Mouse (Mus musculus) retina, postnatal 7 days (tissue): ENCODE results near the gene Spire2.

Experiments
- DNase-seq: peaks from one replicate; pipeline ENCODE4 v3.0.0-alpha.2; 2012; ENCODE audit warnings: low read depth, low spot score

The Spire2 gene

GRCm38 (mm10) chr8:123333864-123334263, 1.4 kb downstream of the Spire2 start:
- no peak for DNase-seq

- DNase-seq: no peak
Measured at GRCm38 (mm10) chr8:123334467-123334866, 2.0 kb downstream of the Spire2 start.

- no peak for DNase-seq
Measured at GRCm38 (mm10) chr8:123337475-123337874, 5.0 kb downstream of the Spire2 start.

DNA sequence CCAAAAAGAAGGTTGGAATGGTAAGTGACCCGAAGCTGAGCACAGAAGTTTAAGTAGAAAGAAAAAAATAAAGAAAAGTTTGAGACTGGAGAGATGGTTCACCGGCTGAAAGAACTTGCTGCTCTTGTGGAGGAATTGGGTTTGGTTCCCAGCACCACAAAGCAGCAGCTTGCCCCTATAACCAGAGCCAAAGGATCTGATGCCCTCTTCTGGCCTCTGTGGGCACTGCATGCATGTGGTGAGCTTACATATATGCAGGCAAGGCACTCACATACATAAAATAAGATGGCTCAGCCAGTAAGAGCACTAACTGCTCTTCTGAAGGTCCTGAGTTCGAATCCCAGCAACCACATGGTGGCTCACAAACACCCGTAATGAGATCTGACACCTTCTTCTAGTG, 7.6 kb downstream of the Spire2 start:
- no peak for DNase-seq

DNA sequence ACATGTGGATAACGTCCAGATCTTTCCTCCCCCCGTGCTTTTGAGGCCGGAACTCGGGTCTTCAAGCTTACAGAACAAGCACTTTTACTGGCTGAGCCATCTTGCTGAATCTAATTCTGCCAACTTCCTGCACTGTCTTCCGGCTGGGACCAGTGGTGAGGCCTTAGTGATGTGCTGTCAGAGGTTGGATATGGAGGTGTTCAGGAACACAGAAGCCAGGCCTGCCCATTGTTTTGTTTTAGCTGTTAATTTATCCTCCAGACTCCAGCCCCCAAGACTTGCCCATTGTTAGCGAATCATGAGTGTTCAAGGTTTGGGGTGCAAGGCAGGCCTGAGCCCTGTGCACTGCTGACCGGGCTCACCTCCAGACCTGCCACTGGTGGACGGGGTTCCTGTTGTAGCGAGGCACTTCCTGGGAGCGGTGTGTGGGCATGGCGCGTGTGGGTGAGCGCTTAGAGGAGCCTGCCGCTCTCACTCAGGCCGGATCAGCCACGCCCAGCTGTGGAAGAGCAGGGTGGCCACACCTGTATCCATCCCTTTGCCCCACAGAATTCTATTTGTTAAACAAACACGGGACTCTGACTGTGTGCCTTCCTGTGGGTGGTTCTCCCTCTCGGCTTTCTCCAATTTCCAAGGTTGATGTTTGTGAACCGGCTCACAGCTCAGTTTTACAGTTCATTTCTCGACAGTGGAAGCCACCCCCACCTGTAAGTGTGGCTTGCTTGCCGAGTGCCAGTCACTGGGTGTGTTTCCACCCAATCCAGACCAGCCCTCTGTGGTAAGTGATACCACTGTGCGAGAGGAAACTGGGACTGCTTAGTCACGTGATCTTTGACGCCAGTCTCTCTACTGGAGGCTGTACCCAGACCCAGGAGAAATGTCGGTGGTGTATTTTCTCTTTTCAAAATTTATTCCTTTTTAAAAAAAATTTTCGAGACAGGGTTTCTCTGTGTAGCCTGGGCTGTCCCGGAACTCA, 8.8 kb downstream of the Spire2 start:
- DNase-seq: no peak

DNA sequence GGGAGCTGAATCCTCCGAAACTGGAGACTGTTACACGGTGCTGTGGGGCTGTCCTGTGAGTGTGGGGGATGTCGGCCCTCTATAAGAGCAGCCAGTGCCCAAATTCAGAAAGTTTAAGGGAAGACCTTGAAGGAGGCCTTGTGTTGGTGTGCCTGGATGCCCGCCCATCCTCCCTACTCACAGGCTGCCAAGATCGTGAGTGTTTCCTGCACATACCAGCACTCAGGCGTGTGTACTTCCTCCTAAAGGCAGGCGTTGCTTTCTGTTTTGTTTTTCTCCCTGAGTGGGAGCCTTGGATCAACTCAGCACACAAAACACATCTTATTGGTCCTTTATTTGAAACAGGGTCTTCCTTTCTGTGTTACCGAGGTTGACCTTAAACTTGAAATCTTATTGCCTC, 9.7 kb downstream of the Spire2 start:
- no peak for DNase-seq

DNA sequence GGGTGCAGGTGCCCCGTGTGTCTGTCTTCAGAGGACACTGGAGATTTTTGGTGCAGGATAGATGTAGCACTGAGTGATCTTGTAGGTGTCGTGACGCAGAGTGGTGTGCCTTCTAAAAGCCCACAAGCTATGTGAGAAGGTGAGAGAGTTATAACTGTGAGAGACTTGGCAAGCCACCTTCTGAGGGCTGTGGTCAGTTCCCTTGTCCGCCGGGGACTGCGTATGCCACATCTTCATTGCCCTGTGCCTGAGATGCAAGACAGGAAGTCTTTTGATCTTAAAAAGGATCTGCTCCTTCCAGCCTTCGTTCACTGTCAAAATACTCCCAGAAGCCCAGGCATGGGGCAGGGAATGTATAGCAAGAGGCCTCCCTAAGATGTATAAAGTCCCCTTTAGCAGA, 10.4 kb downstream of the Spire2 start:
- DNase-seq: no peak

- no peak for DNase-seq
Measured at GRCm38 (mm10) chr8:123343422-123343821, 10.9 kb downstream of the Spire2 start.

DNA sequence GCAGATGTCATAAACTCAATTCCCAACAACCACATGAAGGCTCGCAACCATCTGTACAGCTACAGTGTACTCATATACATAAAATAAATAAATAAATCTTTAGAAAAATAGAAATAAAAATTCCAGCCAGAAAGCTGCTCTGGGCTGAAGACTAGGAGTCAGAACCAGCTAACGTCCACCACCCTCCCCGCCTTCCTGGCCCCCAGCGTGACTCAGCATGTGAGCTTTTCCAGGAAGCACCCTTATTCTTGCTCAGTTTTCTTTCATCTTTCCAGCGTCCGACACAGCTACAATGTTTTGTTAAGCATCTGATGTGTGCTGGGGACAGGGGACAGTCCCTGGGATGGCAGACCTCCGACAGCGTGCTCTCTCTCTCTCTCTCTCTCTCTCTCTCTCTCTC, 12.6 kb downstream of the Spire2 start:
- DNase-seq: no peak

GRCm38 (mm10) chr8:123345856-123346255, 13.3 kb downstream of the Spire2 start:
- no peak for DNase-seq

DNA sequence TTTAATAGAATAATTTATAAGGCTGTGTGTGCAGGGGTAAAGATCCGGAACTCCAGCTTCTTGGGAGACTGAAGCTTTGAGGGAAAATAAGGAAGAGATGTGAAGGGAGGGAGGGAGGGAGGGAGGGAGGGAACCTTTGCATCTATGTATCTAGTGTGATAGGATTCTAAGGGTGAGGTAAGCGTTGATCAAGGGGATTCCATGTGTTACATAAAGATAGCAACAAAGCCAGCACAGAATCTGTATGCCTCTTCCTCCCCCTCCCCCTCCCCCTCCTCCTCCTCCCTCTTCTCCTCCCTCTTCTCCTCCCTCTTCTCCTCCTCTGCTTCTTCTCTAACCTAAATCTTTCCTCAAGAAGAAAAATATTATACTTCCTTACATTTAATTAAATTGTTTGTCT, 14.8 kb downstream of the Spire2 start:
- DNase-seq: no peak

- DNase-seq: no peak
Measured at GRCm38 (mm10) chr8:123348237-123348843, 15.8 kb downstream of the Spire2 start.

DNA sequence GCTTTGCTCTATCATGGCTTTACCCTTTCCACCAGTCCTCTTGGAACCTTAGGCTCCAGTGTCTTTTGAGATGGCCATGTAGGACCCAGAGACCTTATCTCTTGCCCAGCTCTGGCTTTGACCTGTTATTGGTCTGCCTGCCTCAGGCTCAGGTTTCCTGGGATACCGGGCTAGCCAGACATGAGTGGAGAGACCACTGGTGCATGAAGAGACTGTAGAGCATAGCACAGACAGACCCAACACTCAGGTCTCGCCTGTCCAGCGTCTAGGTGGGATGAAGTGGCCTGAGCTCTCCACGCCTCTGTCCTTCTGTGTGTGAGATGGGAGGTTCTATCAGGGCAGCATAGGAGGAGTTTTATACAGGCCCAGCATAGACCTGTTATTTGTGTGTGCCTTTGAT, 16.6 kb downstream of the Spire2 start:
- no peak for DNase-seq

GRCm38 (mm10) chr8:123352118-123352517, 19.6 kb downstream of the Spire2 start:
- no peak for DNase-seq

- DNase-seq: no peak
Measured at GRCm38 (mm10) chr8:123352786-123353185, 20.3 kb downstream of the Spire2 start.

DNA sequence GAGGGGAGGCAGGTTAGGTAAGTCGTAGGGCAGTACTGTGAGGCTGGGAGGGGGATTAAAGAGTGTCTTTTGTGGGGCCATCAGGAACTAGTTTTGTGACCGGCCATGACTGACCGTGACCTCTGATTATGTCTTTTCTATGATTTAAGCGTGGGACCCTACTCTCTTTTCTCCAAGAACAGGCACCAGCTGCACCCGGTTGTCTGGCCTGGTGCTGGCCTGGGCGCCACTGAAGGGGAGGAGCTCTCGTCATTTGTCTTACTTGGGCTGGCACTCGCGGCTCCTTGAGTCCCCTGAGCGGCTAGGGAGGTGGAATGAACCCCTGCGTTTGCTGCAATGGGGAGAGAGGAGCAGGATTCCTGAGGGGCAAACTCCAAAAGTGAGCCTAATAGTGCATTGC, 20.7 kb downstream of the Spire2 start:
- no peak for DNase-seq

GRCm38 (mm10) chr8:123361082-123361739, 28.7 kb downstream of the Spire2 start:
- peak; percentile 78 for DNase-seq

GRCm38 (mm10) chr8:123373403-123374238, 41.1 kb downstream of the Spire2 start, which contains the start of gene Tcf25:
Gene Tcf25 (plus strand): TSS chr8:123373753.
- peak; percentile 96 for DNase-seq

DNA sequence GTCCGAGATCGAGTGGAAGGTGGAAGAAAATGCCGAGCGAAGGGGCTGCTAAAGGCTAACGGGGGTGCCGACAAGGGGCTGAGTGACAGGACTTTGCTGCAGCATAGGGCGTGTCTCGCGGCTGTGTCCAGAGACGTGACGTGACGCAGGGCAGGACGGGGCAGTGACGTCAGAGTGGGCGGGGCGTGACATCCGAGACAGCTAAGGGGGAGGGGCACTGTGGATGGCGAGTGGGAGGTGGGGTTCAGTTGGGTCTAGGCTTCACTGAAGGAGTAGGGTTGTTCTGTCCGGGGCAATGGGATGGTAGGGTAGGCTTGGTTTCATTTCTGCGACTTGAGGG, 41.7 kb downstream of the Spire2 start:
- peak; percentile 86 for DNase-seq

GRCm38 (mm10) chr8:123375701-123376100, 43.2 kb downstream of the Spire2 start:
- no peak for DNase-seq

DNA sequence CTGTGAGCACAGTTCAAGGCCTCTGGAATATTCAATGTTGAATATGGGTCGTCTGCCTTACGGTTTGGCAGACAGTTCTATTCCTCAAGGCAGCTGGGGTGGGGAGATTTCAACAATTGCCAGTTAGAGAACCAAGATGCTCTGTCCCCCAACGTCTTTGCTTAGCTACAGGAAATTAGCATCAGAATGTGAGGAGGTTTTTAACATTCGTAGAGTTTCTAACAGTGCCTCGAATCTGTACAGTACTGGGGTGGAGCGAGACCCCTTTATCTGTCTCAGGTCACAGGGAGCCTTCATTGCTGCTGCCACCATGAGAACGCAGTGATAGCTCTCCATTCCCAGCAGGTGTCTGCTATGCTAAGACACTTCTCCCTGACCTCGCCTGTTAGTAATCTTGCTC, 43.6 kb downstream of the Spire2 start:
- no peak for DNase-seq

GRCm38 (mm10) chr8:123381711-123382110, 49.2 kb downstream of the Spire2 start:
- no peak for DNase-seq
